Mouse (Mus musculus) embryonic fibroblast, embryonic 13.5 days (primary cell): ENCODE results near the gene Cdkl3. TPM values are rescaled to one million over a fixed set of nuclear protein-coding genes. Genes with fewer than 3 reads are reported as not detected.
A peak's percentile ranks its signal among the peaks of the same experiment; 100 is the strongest.

ENCODE experiments used
- H3K27ac ChIP-seq: 2 replicates; pipeline ENCODE4 v1.5.1; 2012; ENCODE audit warnings: low read length, control low read depth, inconsistent platforms; ENCODE audit not compliant: insufficient read depth
- H3K4me1 ChIP-seq: 2 replicates; pipeline ENCODE4 v1.6.1; 2011; ENCODE audit warnings: low read length; ENCODE audit not compliant: control insufficient read depth, insufficient read depth
- H3K4me3 ChIP-seq: 2 replicates; pipeline ENCODE4 v1.5.1; 2011; ENCODE audit warnings: mild to moderate bottlenecking, control low read depth, low read length; ENCODE audit not compliant: insufficient read depth
- CTCF ChIP-seq: IDR thresholded peaks from 2 replicates; pipeline ENCODE4 v1.5.1; 2011; ENCODE audit warnings: mild to moderate bottlenecking, control low read depth, low read length, moderate library complexity, borderline replicate concordance; ENCODE audit not compliant: insufficient read depth
- POLR2A ChIP-seq: IDR thresholded peaks from 2 replicates; pipeline ENCODE4 v1.6.1; 2011; ENCODE audit warnings: low read depth, mild to moderate bottlenecking, control low read depth, low read length, moderate library complexity
- polyA plus RNA-seq: library from polyadenylated mRNA; stranded (reverse); fragments of >200 nt; gene quantifications from 2 replicates; pipeline ENCODE4 v1.2.4, GENCODE M21; 2011; ENCODE audit warnings: low read depth; ENCODE audit not compliant: missing spikeins, insufficient read length

Gene Cdkl3
- polyA plus RNA-seq, 1 experiment: 11.7 TPM

- H3K27ac ChIP-seq: no peak overlapping the region
- no peak for TF ChIP-seq POLR2A
- no peak for TF ChIP-seq CTCF
- H3K4me3 ChIP-seq: no peak overlapping the region
- H3K4me1 ChIP-seq: no peaks in the 10 kb centered on the region; the same call in 1 of the 2 replicates
These were observed 87.2 kb downstream of the Cdkl3 start for GRCm38 (mm10) chr11:52091261-52091660.

DNA sequence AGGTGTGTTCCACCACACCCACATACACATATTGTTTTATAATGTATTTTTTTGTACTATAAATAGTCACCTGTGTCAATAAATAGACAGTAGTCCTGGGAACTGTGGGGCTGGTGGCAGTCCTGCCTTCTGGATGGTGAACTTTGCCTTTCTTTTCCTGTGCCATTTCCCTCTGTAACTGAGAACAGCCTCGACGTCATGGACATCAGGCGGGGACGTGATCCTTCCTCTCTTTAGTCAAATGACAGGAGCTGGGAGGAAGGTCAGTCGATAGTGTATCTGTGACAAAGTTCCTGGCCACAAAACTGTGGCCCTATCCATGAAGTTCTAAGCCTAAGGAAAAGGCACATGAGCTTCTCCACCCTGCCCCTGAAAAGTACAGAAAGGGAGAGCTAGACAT is 90.5 kb downstream of the Cdkl3 start:
- Histone ChIP-seq H3K4me3 (no peak overlapping the region), H3K27ac (no peak overlapping the region), H3K4me1 (no peaks in the 10 kb centered on the region)
- TF ChIP-seq POLR2A: no peak
- TF ChIP-seq CTCF: no peak

DNA sequence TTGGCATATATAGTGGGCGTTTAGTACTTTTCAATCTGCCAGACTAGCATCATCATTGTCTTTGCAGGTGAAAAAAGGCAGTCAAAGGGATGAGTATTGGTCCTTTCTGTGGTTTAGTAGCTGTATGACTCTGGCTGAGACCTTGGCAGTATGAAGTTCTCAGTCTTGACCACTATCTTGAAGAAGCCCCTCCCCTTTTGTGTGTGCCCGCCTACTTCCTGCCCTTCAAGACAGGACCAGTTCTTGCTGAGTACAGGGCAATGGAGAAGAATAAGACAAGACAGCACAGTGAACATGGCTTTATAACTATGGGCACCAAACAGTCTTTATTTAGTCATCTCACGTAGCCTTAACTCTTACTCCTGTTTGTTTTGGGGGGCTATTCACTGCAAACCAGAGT is 93.0 kb downstream of the Cdkl3 start:
- H3K27ac ChIP-seq: no peak overlapping the region
- no peak overlapping the region for H3K4me3 ChIP-seq
- peaks cover 5% of the 10 kb centered on the region for H3K4me1 ChIP-seq
- TF ChIP-seq CTCF: no peak
- no peak for TF ChIP-seq POLR2A

DNA sequence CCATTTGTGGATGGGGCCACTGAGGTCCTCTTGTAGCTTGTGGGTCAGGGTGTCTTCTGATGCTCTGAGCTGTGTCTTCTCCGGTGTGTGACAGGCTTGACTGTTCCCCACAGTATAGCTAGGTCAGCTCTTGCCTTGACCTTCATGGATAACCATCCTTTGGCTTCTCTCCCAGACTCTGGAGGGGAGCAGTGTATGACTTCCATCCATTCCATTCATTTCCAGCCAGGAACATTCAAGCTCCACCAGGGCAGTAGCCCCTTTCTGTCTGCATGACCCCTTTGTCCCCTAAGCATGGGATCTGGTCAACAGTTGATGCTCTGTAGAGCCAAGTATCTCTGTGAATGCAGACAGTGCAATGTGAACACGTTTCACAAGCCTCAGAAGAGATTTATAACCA is 93.6 kb downstream of the Cdkl3 start:
- Histone ChIP-seq H3K4me3 (no peak overlapping the region), H3K27ac (no peak overlapping the region), H3K4me1 (peaks cover 5% of the 10 kb centered on the region)
- TF ChIP-seq CTCF: no peak
- TF ChIP-seq POLR2A: peak; percentile 4; the same call in 1 of the 2 replicates

DNA sequence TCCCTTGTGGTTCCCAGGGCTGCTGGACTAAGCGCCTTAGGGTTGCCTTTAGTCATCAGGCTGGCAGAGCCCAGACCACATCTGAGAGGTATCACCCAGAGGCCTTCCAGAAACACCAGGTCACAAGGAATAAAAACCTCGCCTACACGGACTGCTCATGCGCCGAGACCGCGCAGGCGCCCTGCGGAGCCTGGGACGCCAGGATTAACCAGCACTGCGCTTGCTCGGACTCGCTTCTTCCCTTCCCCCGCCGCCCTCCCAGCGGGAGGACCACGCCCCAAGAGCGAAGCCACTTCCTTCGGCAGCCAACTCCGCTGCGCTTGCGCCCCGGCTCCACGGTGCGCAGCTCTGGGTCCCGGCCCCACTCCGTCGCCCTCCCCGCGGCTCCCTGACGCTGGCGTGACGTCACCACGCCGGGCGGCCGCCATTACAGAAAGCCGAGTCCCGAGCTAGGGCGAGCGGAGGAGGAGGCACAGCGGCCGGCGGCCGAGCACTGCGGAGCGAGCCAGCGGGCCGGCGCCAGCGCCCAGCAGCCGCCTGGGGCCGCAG is 94.5 kb downstream of the Cdkl3 start, which contains the start of gene Ppp2ca:
Ppp2ca (plus strand) TSS at position 284 of the 549 bp plus-strand sequence.
- H3K27ac ChIP-seq: peak within 1 kb of the TSS; percentile 93
- no peak for TF ChIP-seq CTCF
- peak; percentile 69 for TF ChIP-seq POLR2A

DNA sequence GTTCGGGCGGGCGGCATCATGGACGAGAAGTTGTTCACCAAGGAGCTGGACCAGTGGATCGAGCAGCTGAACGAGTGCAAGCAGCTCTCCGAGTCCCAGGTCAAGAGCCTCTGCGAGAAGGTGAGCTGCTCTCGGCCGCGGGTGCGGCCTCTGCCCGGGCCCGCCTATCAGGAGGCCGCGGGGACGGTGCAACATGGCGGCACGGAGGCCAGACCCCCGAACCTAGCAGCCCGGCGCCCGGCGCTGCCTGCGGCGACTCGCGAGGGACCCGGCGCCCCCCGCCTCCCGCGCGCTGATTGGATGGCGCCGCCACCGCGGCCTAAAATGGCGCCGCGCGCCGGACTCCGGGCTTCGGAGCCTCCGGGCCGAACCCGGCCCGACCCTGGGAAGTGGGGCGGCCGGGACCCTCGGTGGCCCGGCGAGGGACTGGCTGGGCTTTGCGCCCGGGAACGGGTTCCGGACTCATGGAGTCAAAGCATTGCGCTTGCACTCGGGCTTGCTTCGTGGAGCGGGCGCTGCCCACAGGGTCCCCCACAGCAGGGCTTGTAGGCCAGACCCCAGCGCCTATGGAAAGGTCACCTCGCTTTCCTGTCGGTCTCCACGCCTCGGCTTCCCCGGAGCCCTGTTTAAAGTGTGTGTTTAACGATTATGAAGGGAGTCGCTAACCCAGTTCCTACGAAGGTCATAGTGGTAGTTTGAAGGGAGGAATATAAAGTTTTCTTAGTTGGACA is 95.2 kb downstream of the Cdkl3 start:
- peaks cover 8% of the 10 kb centered on the region for H3K4me1 ChIP-seq
- peak overlapping the region; percentile 100 for H3K4me3 ChIP-seq
- no peak; the same call in 1 of the 2 replicates for TF ChIP-seq POLR2A
- peak overlapping the region; percentile 93 for H3K27ac ChIP-seq

More for the DNA sequence above, 94.5 kb downstream of the Cdkl3 start, which contains the start of gene Ppp2ca:
- Histone ChIP-seq H3K4me3 (peak within 1 kb of the TSS; percentile 100), H3K4me1 (peaks cover 8% of the 10 kb centered on the region)

GRCm38 (mm10) chr11:52099771-52100219 is 95.8 kb downstream of the Cdkl3 start:
- Histone ChIP-seq H3K27ac (peak overlapping the region; percentile 93), H3K4me3 (peak overlapping the region; percentile 100)
- TF ChIP-seq CTCF (no peak), POLR2A (no peak)

GRCm38 (mm10) chr11:52102977-52103376 is 99.0 kb downstream of the Cdkl3 start:
- Histone ChIP-seq H3K4me1 (peaks cover 14% of the 10 kb centered on the region), H3K4me3 (no peak overlapping the region), H3K27ac (no peak overlapping the region)
- TF ChIP-seq CTCF: no peak
- TF ChIP-seq POLR2A: no peak

More at GRCm38 (mm10) chr11:52099771-52100219, 95.8 kb downstream of the Cdkl3 start:
- H3K4me1 ChIP-seq: peaks cover 11% of the 10 kb centered on the region

DNA sequence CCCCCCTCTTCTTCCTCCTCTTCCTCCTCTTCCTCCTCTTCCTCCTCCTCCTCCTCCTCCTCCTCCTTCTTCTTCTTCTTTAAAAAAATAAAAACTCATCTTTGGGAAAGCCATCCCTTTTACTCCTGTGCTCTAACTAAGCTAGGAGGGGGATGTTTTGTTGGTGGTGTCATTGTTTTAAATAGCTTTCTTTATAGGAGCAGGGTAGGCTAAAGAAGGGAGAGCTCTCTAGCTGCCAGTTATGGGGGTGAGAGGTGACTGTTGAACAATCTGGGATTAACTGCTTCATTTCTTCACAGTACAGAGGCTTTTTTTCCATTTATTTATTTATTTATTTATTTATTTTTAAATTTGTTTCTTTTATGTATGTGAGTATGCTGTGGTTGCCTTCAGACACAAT is 101.5 kb downstream of the Cdkl3 start:
- no peak overlapping the region for H3K27ac ChIP-seq
- H3K4me3 ChIP-seq: no peak overlapping the region
- peaks cover 14% of the 10 kb centered on the region for H3K4me1 ChIP-seq
- TF ChIP-seq POLR2A (no peak), CTCF (no peak)

GRCm38 (mm10) chr11:52106037-52106436 is 102.0 kb downstream of the Cdkl3 start:
- Histone ChIP-seq H3K27ac (no peak overlapping the region), H3K4me3 (no peak overlapping the region), H3K4me1 (peaks cover 13% of the 10 kb centered on the region)
- TF ChIP-seq POLR2A: no peak
- TF ChIP-seq CTCF: no peak
